Mouse (Mus musculus): ENCODE measurements at regions not wholly inside any gene's neighbourhood (a gene's known extent, or its start where the extent isn't known, plus 50 kb on each side); places are given as distances from the start of the nearest gene placed in this dataset.

DNA sequence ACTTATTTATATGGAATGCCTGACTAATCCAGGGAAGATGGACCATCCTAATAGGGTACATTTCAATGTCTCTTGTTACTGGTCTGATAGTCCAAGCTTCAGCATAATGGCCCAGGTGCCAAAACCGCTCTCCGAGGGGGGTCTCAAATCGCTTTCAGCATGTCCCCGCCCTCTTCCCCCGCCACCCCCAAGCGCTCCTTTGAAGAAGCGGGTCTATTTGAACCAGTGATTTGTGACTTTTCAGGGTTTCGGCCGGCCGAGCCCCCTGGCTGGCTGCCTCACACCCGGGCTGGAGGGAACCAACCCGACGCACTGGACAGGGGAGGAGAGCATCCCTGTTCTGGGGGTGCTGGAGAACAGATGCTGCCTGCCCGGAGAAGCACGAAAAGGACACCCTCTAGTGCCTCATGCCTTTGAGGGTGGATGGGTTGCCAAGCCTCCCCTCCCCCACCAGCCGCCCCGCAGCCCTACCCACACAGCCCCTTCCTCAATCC is 90.1 kb downstream of the Foxb1 start:
- TF ChIP-seq E2F4 (IDR thresholded peaks at IDR 0.05; ENCODE audit: insufficient replicate concordance, low read depth, low read length) (no peak), POLR2A (IDR thresholded peaks at IDR 0.05; ENCODE audit: low read depth, low read length) (no peak), CHD1 (IDR thresholded peaks at IDR 0.05; ENCODE audit: low read depth, low read length) (no peak), UBTF (IDR thresholded peaks at IDR 0.05; ENCODE audit: low read depth, low read length) (no peak), EP300 (IDR thresholded peaks at IDR 0.05; ENCODE audit: low read length) (no peak), ZC3H11A (IDR thresholded peaks at IDR 0.05; ENCODE audit: low read depth, low read length) (no peak), RCOR1 (conservative IDR thresholded peaks at IDR 0.05; ENCODE audit: low read depth, low read length) (no peak)

All from CH12.LX (cell line).